Mouse (Mus musculus) intestine, embryonic 15.5 days (tissue): Measurements from ENCODE around the gene Sema6d. TPM values are rescaled to one million over a fixed set of nuclear protein-coding genes. Genes with fewer than 3 reads are reported as not detected.

Experiments used
- ATAC-seq: fragments of 200-750 bp; cut with Nextera tagmentation; 2 replicates; pipeline ENCODE4 v1.8.0; 2017; ENCODE audit warnings: moderate TSS enrichment, moderate library complexity
- H3K27ac ChIP-seq: fragments of 300-500 bp; sonication (generic); 2 replicates; pipeline ENCODE4 v1.5.1; 2015; ENCODE audit warnings: mild to moderate bottlenecking, inconsistent platforms
- H3K27me3 ChIP-seq: fragments of 300-500 bp; sonication (generic); replicated peaks from 2 replicates; pipeline ENCODE4 v1.6.1; 2015; ENCODE audit warnings: inconsistent platforms
- H3K36me3 ChIP-seq: fragments of 300-500 bp; sonication (generic); 2 replicates; pipeline ENCODE4 v1.6.1; 2015; ENCODE audit warnings: inconsistent platforms
- H3K4me1 ChIP-seq: fragments of 300-500 bp; sonication (generic); replicated peaks from 2 replicates; pipeline ENCODE4 v1.6.1; 2015; ENCODE audit warnings: inconsistent platforms
- H3K4me2 ChIP-seq: fragments of 300-500 bp; sonication (generic); replicated peaks from 2 replicates; pipeline ENCODE4 v1.6.1; 2015; ENCODE audit warnings: mild to moderate bottlenecking, inconsistent platforms
- H3K4me3 ChIP-seq: fragments of 300-500 bp; sonication (generic); replicated peaks from 2 replicates; pipeline ENCODE4 v1.5.1; 2015; ENCODE audit warnings: inconsistent platforms
- H3K9ac ChIP-seq: fragments of 300-500 bp; sonication (generic); 2 replicates; pipeline ENCODE4 v1.6.1; 2015; ENCODE audit warnings: inconsistent platforms
- H3K9me3 ChIP-seq: fragments of 300-500 bp; sonication (generic); 2 replicates; pipeline ENCODE4 v1.6.1; 2016; ENCODE audit warnings: inconsistent platforms
- WGBS: fragments of 180-500 bp; shearing (Covaris S2); methylation state at CpG from one replicate; pipeline ENCODE4 v1.1.7; 2015; 5-methylcytosine and 5-hydroxymethylcytosine counted together
- polyA plus RNA-seq: library from polyadenylated mRNA; unstranded; fragments of >200 nt; fragmentation: Nextera tagmentation; extraction: Ambion mirVana; gene quantifications from 2 replicates; pipeline ENCODE4 v1.2.1, GENCODE M21; 2015

Sema6d gene
- polyA plus RNA-seq, 1 experiment from 2014 or later: 11.9 TPM

- H3K4me3 ChIP-seq: no peak overlapping the region
- H3K36me3 ChIP-seq: no peaks in the 10 kb centered on the region
- H3K27me3 ChIP-seq: no peaks in the 10 kb centered on the region
- H3K9ac ChIP-seq: no peak overlapping the region
- ATAC-seq: no peak
- H3K9me3 ChIP-seq: no peaks in the 10 kb centered on the region
- H3K4me2 ChIP-seq: no peak overlapping the region
- WGBS: 82% methylated on average over 1 of the region's 1 CpGs
- H3K27ac ChIP-seq: no peak overlapping the region
- no peaks in the 10 kb centered on the region for H3K4me1 ChIP-seq
Observed at GRCm38 (mm10) chr2:124388269-124388668, 298.5 kb downstream of the Sema6d start.

- WGBS: 84% methylated on average over 4 of the region's 4 CpGs
- Histone ChIP-seq H3K4me3 (no peak overlapping the region), H3K27me3 (no peaks in the 10 kb centered on the region), H3K4me2 (no peak overlapping the region), H3K27ac (no peak overlapping the region), H3K9ac (no peak overlapping the region), H3K36me3 (no peaks in the 10 kb centered on the region), H3K9me3 (no peaks in the 10 kb centered on the region), H3K4me1 (no peaks in the 10 kb centered on the region)
- no peak for ATAC-seq
Observed at GRCm38 (mm10) chr2:124396733-124397132, 307.0 kb downstream of the Sema6d start.

GRCm38 (mm10) chr2:124397304-124397703 lies 307.5 kb downstream of the Sema6d start:
- no peak overlapping the region for H3K27ac ChIP-seq
- no peak for ATAC-seq
- no peaks in the 10 kb centered on the region for H3K27me3 ChIP-seq
- no peaks in the 10 kb centered on the region for H3K36me3 ChIP-seq
- H3K4me1 ChIP-seq: no peaks in the 10 kb centered on the region
- no peak overlapping the region for H3K4me3 ChIP-seq
- no peak overlapping the region for H3K4me2 ChIP-seq
- no peaks in the 10 kb centered on the region for H3K9me3 ChIP-seq
- H3K9ac ChIP-seq: no peak overlapping the region
- 81% methylated on average over 5 of the region's 5 CpGs for WGBS

GRCm38 (mm10) chr2:124399611-124400010 lies 309.8 kb downstream of the Sema6d start:
- H3K4me2 ChIP-seq: no peak overlapping the region
- H3K27ac ChIP-seq: no peak overlapping the region
- H3K9me3 ChIP-seq: no peaks in the 10 kb centered on the region
- H3K4me3 ChIP-seq: no peak overlapping the region
- H3K27me3 ChIP-seq: no peaks in the 10 kb centered on the region
- WGBS: 88% methylated on average over 2 of the region's 2 CpGs
- no peaks in the 10 kb centered on the region for H3K36me3 ChIP-seq
- H3K9ac ChIP-seq: no peak overlapping the region
- no peak for ATAC-seq
- no peaks in the 10 kb centered on the region for H3K4me1 ChIP-seq

- no peaks in the 10 kb centered on the region for H3K9me3 ChIP-seq
- H3K9ac ChIP-seq: no peak overlapping the region
- H3K27ac ChIP-seq: no peak overlapping the region
- no peaks in the 10 kb centered on the region for H3K27me3 ChIP-seq
- no peak for ATAC-seq
- H3K4me1 ChIP-seq: no peaks in the 10 kb centered on the region
- H3K4me2 ChIP-seq: no peak overlapping the region
- no peak overlapping the region for H3K4me3 ChIP-seq
- 68% methylated on average over 6 of the region's 6 CpGs for WGBS
- H3K36me3 ChIP-seq: no peaks in the 10 kb centered on the region
Observed at GRCm38 (mm10) chr2:124401727-124402380, 312.1 kb downstream of the Sema6d start.

GRCm38 (mm10) chr2:124403571-124403970 lies 313.8 kb downstream of the Sema6d start:
- Histone ChIP-seq H3K27me3 (no peaks in the 10 kb centered on the region), H3K4me2 (no peak overlapping the region), H3K9me3 (no peaks in the 10 kb centered on the region), H3K4me1 (no peaks in the 10 kb centered on the region), H3K36me3 (no peaks in the 10 kb centered on the region), H3K9ac (no peak overlapping the region), H3K4me3 (no peak overlapping the region), H3K27ac (no peak overlapping the region)
- ATAC-seq: no peak
- whole genome bisulfite sequencing: 73% methylated on average over 8 of the region's 8 CpGs

GRCm38 (mm10) chr2:124403981-124404380 lies 314.2 kb downstream of the Sema6d start:
- Histone ChIP-seq H3K4me1 (no peaks in the 10 kb centered on the region), H3K4me2 (no peak overlapping the region), H3K9me3 (no peaks in the 10 kb centered on the region), H3K4me3 (no peak overlapping the region), H3K27me3 (no peaks in the 10 kb centered on the region), H3K9ac (no peak overlapping the region), H3K27ac (no peak overlapping the region), H3K36me3 (no peaks in the 10 kb centered on the region)
- 65% methylated on average over 6 of the region's 6 CpGs for WGBS
- ATAC-seq: no peak

GRCm38 (mm10) chr2:124404631-124405562 lies 315.1 kb downstream of the Sema6d start:
- Histone ChIP-seq H3K9ac (no peak overlapping the region), H3K27ac (no peak overlapping the region), H3K4me2 (no peak overlapping the region), H3K4me3 (no peak overlapping the region), H3K9me3 (no peaks in the 10 kb centered on the region), H3K4me1 (no peaks in the 10 kb centered on the region), H3K36me3 (no peaks in the 10 kb centered on the region), H3K27me3 (no peaks in the 10 kb centered on the region)
- 86% methylated on average over 6 of the region's 6 CpGs for WGBS
- ATAC-seq: no peak

GRCm38 (mm10) chr2:124408956-124409355 lies 319.2 kb downstream of the Sema6d start:
- H3K36me3 ChIP-seq: no peaks in the 10 kb centered on the region
- 68% methylated on average over 1 of the region's 1 CpGs for WGBS
- no peaks in the 10 kb centered on the region for H3K9me3 ChIP-seq
- H3K27me3 ChIP-seq: no peaks in the 10 kb centered on the region
- no peak overlapping the region for H3K9ac ChIP-seq
- H3K27ac ChIP-seq: no peak overlapping the region
- no peak for ATAC-seq
- H3K4me1 ChIP-seq: no peaks in the 10 kb centered on the region
- H3K4me2 ChIP-seq: no peak overlapping the region
- no peak overlapping the region for H3K4me3 ChIP-seq

- Histone ChIP-seq H3K36me3 (no peaks in the 10 kb centered on the region), H3K9ac (no peak overlapping the region), H3K27me3 (no peaks in the 10 kb centered on the region), H3K9me3 (no peaks in the 10 kb centered on the region), H3K4me1 (no peaks in the 10 kb centered on the region), H3K27ac (no peak overlapping the region), H3K4me3 (no peak overlapping the region), H3K4me2 (no peak overlapping the region)
- 74% methylated on average over 3 of the region's 3 CpGs for WGBS
- ATAC-seq: no peak
Observed at GRCm38 (mm10) chr2:124416730-124417129, 327.0 kb downstream of the Sema6d start.

GRCm38 (mm10) chr2:124418319-124418718 lies 328.6 kb downstream of the Sema6d start:
- no peaks in the 10 kb centered on the region for H3K9me3 ChIP-seq
- no peaks in the 10 kb centered on the region for H3K36me3 ChIP-seq
- no peak overlapping the region for H3K27ac ChIP-seq
- no peak overlapping the region for H3K4me2 ChIP-seq
- no peak for ATAC-seq
- no peak overlapping the region for H3K4me3 ChIP-seq
- H3K4me1 ChIP-seq: no peaks in the 10 kb centered on the region
- H3K27me3 ChIP-seq: no peaks in the 10 kb centered on the region
- H3K9ac ChIP-seq: no peak overlapping the region
- WGBS: 95% methylated on average over 2 of the region's 2 CpGs

- no peak overlapping the region for H3K27ac ChIP-seq
- no peak overlapping the region for H3K4me3 ChIP-seq
- 25% methylated on average over 1 of the region's 1 CpGs for WGBS
- no peaks in the 10 kb centered on the region for H3K4me1 ChIP-seq
- H3K9me3 ChIP-seq: no peaks in the 10 kb centered on the region
- no peak for ATAC-seq
- H3K36me3 ChIP-seq: no peaks in the 10 kb centered on the region
- H3K27me3 ChIP-seq: no peaks in the 10 kb centered on the region
- H3K4me2 ChIP-seq: no peak overlapping the region
- no peak overlapping the region for H3K9ac ChIP-seq
Observed at GRCm38 (mm10) chr2:124420170-124420825, 330.5 kb downstream of the Sema6d start.
